Mouse (Mus musculus) retina, postnatal 7 days (tissue): Measurements from ENCODE around the gene Slc11a2.
"Not testable (repeated sequence)": the region's sequence is repeated elsewhere in the genome, so short reads cannot be mapped to it uniquely, and the experiment has no call there.

Experiments used
- DNase-seq: peaks from one replicate; pipeline ENCODE4 v3.0.0-alpha.2; 2012; ENCODE audit warnings: low read depth, low spot score

Slc11a2 gene

GRCm38 (mm10) chr15:100352711-100353250, 72.1 kb downstream of the Slc11a2 start, which contains the start of the genes Methig1 and Mettl7a2:
TSS of gene Methig1 (plus strand) at chr15:100353149.
TSS of gene Mettl7a2 (plus strand) at chr15:100353200.
- DNase-seq: no peak

GRCm38 (mm10) chr15:100351501-100352060, 73.3 kb downstream of the Slc11a2 start:
- DNase-seq: no peak

GRCm38 (mm10) chr15:100349496-100349895, 75.4 kb downstream of the Slc11a2 start:
- DNase-seq: no peak

- DNase-seq: no peak
Observed at GRCm38 (mm10) chr15:100346761-100347160, 78.1 kb downstream of the Slc11a2 start.

DNA sequence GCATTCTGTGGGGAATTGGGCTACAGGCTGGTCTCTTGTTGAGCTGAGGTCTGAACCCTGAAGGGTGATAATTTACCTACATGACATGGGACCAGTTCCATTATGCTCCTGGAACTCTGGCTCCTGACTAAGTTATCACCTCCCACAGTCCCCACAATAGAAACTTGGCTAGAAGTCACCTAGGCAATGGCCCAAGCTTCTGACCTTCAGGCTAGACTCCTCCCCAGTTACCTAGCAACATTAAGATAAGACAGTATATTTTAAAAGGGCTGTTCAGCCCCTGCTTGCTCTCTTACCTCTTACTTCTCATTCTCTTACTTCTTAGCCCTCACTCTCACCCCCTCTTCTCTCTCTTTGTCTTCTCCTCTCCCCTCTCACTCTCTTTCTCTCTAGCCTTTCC, 79.4 kb downstream of the Slc11a2 start:
- DNase-seq: no peak

GRCm38 (mm10) chr15:100341314-100341980, 83.4 kb downstream of the Slc11a2 start:
- not testable (repeated sequence) for DNase-seq
